Mouse (Mus musculus) megakaryocyte progenitor cell, adult 5-6 weeks (primary cell): ENCODE measurements around the gene Lsm8. TPM values are rescaled to one million over a fixed set of nuclear protein-coding genes. Genes with fewer than 3 reads are reported as not detected.
"Not testable (repeated sequence)": the region's sequence is repeated elsewhere in the genome, so short reads cannot be mapped to it uniquely, and the experiment has no call there.

Experiments used
- ATAC-seq: replicated peaks from 2 replicates; pipeline ENCODE4 v1.8.0; 2016; ENCODE audit warnings: mild to moderate bottlenecking, moderate TSS enrichment, inconsistent platforms; ENCODE audit not compliant: poor library complexity
- total RNA-seq, 2 experiments: library from RNA; stranded (forward) in 1 of 2; stranded (reverse) in 1 of 2; fragments of 157-497, 149-512 nt in 1 of 2; fragments of 200-1000 nt in 1 of 2; gene quantifications; 2 replicates each; pipeline versions ENCODE4 v1.2.3 to v1.2.4; 2015 to 2017

The Lsm8 gene
- total RNA-seq (2015) = 104 and 106 TPM in 2 replicates
- 114 and 127 TPM in 2 replicates for total RNA-seq (2017)

- ATAC-seq = peak; percentile 97
These were observed at the start of gene Lsm8 for GRCm38 (mm10) chr6:18848051-18848701. Gene Lsm8 (plus strand): TSS chr6:18848579.

- ATAC-seq = peak; percentile 96
These were observed 47.4 kb upstream of the Lsm8 start for GRCm38 (mm10) chr6:18800869-18801511.

- ATAC-seq = no peak
These were observed 35.8 kb upstream of the Lsm8 start for GRCm38 (mm10) chr6:18812623-18813022.

GRCm38 (mm10) chr6:18815606-18816005 is 32.8 kb upstream of the Lsm8 start:
- ATAC-seq = no peak

GRCm38 (mm10) chr6:18819343-18819742 is 29.0 kb upstream of the Lsm8 start:
- peak; percentile 71 for ATAC-seq

GRCm38 (mm10) chr6:18820246-18820645 is 28.1 kb upstream of the Lsm8 start:
- no peak for ATAC-seq

GRCm38 (mm10) chr6:18822812-18823211 is 25.6 kb upstream of the Lsm8 start:
- no peak for ATAC-seq

GRCm38 (mm10) chr6:18832958-18833357 is 15.4 kb upstream of the Lsm8 start:
- ATAC-seq = no peak

GRCm38 (mm10) chr6:18844529-18844928 is 3.9 kb upstream of the Lsm8 start:
- ATAC-seq = not testable (repeated sequence)

- not testable (repeated sequence) for ATAC-seq
These were observed 2.8 kb upstream of the Lsm8 start for GRCm38 (mm10) chr6:18845571-18845970.

- ATAC-seq = no peak; the same call in 1 of the 2 replicates
These were observed 303 bp downstream of the Lsm8 start for GRCm38 (mm10) chr6:18848702-18849061.

GRCm38 (mm10) chr6:18855323-18855722 is 6.9 kb downstream of the Lsm8 start:
- no peak for ATAC-seq

GRCm38 (mm10) chr6:18856487-18857078 is 8.2 kb downstream of the Lsm8 start:
- no peak; the same call in 1 of the 2 replicates for ATAC-seq

- ATAC-seq = no peak
These were observed 17.6 kb downstream of the Lsm8 start, which contains the start of gene Ankrd7 for GRCm38 (mm10) chr6:18866018-18866417. Gene Ankrd7 (plus strand): TSS chr6:18866318.

GRCm38 (mm10) chr6:18889030-18889429 is 40.7 kb downstream of the Lsm8 start:
- ATAC-seq = no peak

GRCm38 (mm10) chr6:18894142-18894541 is 45.8 kb downstream of the Lsm8 start:
- no peak for ATAC-seq

Other genes with a start within 250 kb of the Lsm8 start
- 0.39 TPM in 1 of 2 replicates, not detected in the other for gene Ankrd7, start 17.7 kb downstream of the Lsm8 start, total RNA-seq (2015)
- not detected in 2 replicates for gene Ankrd7, start 17.7 kb downstream of the Lsm8 start, total RNA-seq (2017)